Mouse (Mus musculus) cerebellum, adult 11 months (tissue): ENCODE data around the gene Vps26c.

Experiments
- DNase-seq: peaks from one replicate; pipeline ENCODE4 v3.0.0; 2022

The Vps26c gene

GRCm38 (mm10) chr16:94526344-94527151 lies at the start of gene Vps26c:
Vps26c (minus strand) TSS chr16:94526830.
- DNase-seq: peak; percentile 98

- no peak for DNase-seq
Measured at GRCm38 (mm10) chr16:94575757-94576156, 49.1 kb upstream of the Vps26c start.

- DNase-seq: no peak
Measured at GRCm38 (mm10) chr16:94574718-94575094, 48.1 kb upstream of the Vps26c start.

- no peak for DNase-seq
Measured at GRCm38 (mm10) chr16:94574025-94574717, 47.5 kb upstream of the Vps26c start.

GRCm38 (mm10) chr16:94572422-94572821 lies 45.8 kb upstream of the Vps26c start:
- DNase-seq: no peak

GRCm38 (mm10) chr16:94571111-94571993 lies 44.7 kb upstream of the Vps26c start:
- no peak for DNase-seq

GRCm38 (mm10) chr16:94570361-94571041 lies 43.9 kb upstream of the Vps26c start:
- peak; percentile 58 for DNase-seq

GRCm38 (mm10) chr16:94569229-94570176 lies 42.9 kb upstream of the Vps26c start, which contains the start of gene Dyrk1a:
Dyrk1a (plus strand) TSS chr16:94570010.
- DNase-seq: peak; percentile 98

GRCm38 (mm10) chr16:94568335-94569228 lies 42.0 kb upstream of the Vps26c start:
- DNase-seq: peak; percentile 83

GRCm38 (mm10) chr16:94567751-94568150 lies 41.1 kb upstream of the Vps26c start:
- peak; percentile 22 for DNase-seq

- DNase-seq: peak; percentile 25
Measured at GRCm38 (mm10) chr16:94566834-94567585, 40.4 kb upstream of the Vps26c start.

- DNase-seq: no peak
Measured at GRCm38 (mm10) chr16:94566124-94566523, 39.5 kb upstream of the Vps26c start.

GRCm38 (mm10) chr16:94560618-94561017 lies 34.0 kb upstream of the Vps26c start:
- DNase-seq: no peak

- DNase-seq: no peak
Measured at GRCm38 (mm10) chr16:94559782-94560181, 33.2 kb upstream of the Vps26c start.

GRCm38 (mm10) chr16:94559282-94559681 lies 32.7 kb upstream of the Vps26c start:
- no peak for DNase-seq

- DNase-seq: no peak
Measured at GRCm38 (mm10) chr16:94556228-94556627, 29.6 kb upstream of the Vps26c start.

- no peak for DNase-seq
Measured at GRCm38 (mm10) chr16:94555346-94555745, 28.7 kb upstream of the Vps26c start.

- no peak for DNase-seq
Measured at GRCm38 (mm10) chr16:94551934-94552333, 25.3 kb upstream of the Vps26c start.

GRCm38 (mm10) chr16:94549813-94550212 lies 23.2 kb upstream of the Vps26c start:
- no peak for DNase-seq
